Comparison of ENCODE assay signal across 17 mouse cellular contexts in the genomic region with DNA sequence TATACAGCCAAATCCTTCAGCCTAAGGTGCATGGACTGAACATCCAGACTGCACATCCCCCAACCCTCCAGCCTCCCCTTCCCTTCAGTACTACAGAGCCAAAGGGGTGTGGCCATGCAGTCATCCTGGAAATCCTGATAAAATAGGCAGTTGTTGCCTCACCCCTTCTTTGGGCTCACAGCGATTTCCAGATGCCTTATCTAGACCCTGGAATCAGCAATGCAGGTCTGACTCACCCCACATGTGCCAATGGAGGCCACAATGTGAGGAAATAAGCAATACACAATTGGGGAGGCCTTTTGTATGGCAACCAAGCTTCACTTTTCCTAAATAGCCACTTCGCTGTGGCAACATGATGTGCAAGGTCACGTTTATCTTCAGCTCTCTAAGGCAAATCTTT.
A peak's percentile ranks its signal among the peaks of the same experiment; 100 is the strongest.
DNase-seq lines count a peak whose midpoint lies in the region; ATAC-seq lines count a peak whose summit lies in the region.
"Had no signal": no experiment of that assay in that cellular context is flagged by ENCODE, and none has a peak within 500 bp of the region (broad histone marks: within the 10 kb centered on the region; RNA-seq: fewer than 3 reads in every experiment).

No protein-coding gene starts in this region.

- no peak overlapping the region for H3K4me3 ChIP-seq in heart, embryonic 12.5 days
- no peak overlapping the region for H3K4me3 ChIP-seq in hindbrain, embryonic 14.5 days (replicated peaks; ENCODE audit: low read length)
- H3K4me3 ChIP-seq: embryonic facial prominence, embryonic 15.5 days; forebrain, embryonic 12.5 days; midbrain, embryonic 12.5 days; myocyte had no signal

- H3K36me3 ChIP-seq in heart, embryonic 12.5 days = no peaks in the 10 kb centered on the region
- no peaks in the 10 kb centered on the region for H3K36me3 ChIP-seq in hindbrain, embryonic 14.5 days (replicated peaks; ENCODE audit: control insufficient read depth, insufficient read depth)
- H3K36me3 ChIP-seq: embryonic facial prominence, embryonic 15.5 days; forebrain, embryonic 12.5 days; midbrain, embryonic 12.5 days had no signal

- no peak overlapping the region for H3K27ac ChIP-seq in heart, embryonic 12.5 days (ENCODE audit: poor library complexity, severe bottlenecking)
- no peak overlapping the region for H3K27ac ChIP-seq in hindbrain, embryonic 14.5 days
- H3K27ac ChIP-seq: embryonic facial prominence, embryonic 15.5 days; forebrain, embryonic 12.5 days; midbrain, embryonic 12.5 days had no signal

- ATAC-seq in heart, embryonic 12.5 days (ENCODE audit: insufficient number of reproducible peaks, low FRiP score) = no peak
- no peak for ATAC-seq in hindbrain, embryonic 14.5 days (ENCODE audit: low FRiP score)
- ATAC-seq: activated CD4-positive, CD25-positive, alpha-beta regulatory T cell, adult 4 months; intestine, embryonic 16.5 days had no signal

- WGBS in heart, embryonic 12.5 days = 45% methylated on average over 3 of the region's 3 CpGs
- WGBS in hindbrain, embryonic 14.5 days = 85% methylated on average over 3 of the region's 3 CpGs

- no peaks in the 10 kb centered on the region for H3K4me1 ChIP-seq in heart, embryonic 12.5 days (replicated peaks)
- no peaks in the 10 kb centered on the region for H3K4me1 ChIP-seq in hindbrain, embryonic 14.5 days (replicated peaks; ENCODE audit: control insufficient read depth, insufficient read depth, low read length)
- H3K4me1 ChIP-seq: embryonic facial prominence, embryonic 15.5 days; forebrain, embryonic 12.5 days; midbrain, embryonic 12.5 days had no signal

- peak; percentile 15 to 45 for DNase-seq in heart, adult 9 months (ENCODE audit: low spot score in 2 of 2)
- DNase-seq in NIH3T3 (ENCODE audit: low read depth) = peak; percentile 19
- DNase-seq in adrenal gland, postnatal 36 days = peak; percentile 4 to 40
- peak; percentile 23 for DNase-seq in lung, postnatal 14 days
- DNase-seq in hindbrain, embryonic 14.5 days (ENCODE audit: low spot score) = no peak
- no peak for DNase-seq in cerebellum, postnatal 10 days
- DNase-seq in frontal cortex, postnatal 14 days (ENCODE audit: low spot score in 2 of 2) = no peak
- DNase-seq: cerebellum, adult 8-10 months; kidney, postnatal 25 days; thymus, postnatal 36 days had no signal

- no peak overlapping the region for H3K9ac ChIP-seq in heart, embryonic 12.5 days
- no peak overlapping the region for H3K9ac ChIP-seq in hindbrain, embryonic 14.5 days
- H3K9ac ChIP-seq: embryonic facial prominence, embryonic 15.5 days; forebrain, embryonic 12.5 days; midbrain, embryonic 12.5 days had no signal

- H3K4me2 ChIP-seq in heart, embryonic 12.5 days = no peak overlapping the region
- no peak overlapping the region for H3K4me2 ChIP-seq in hindbrain, embryonic 14.5 days (replicated peaks)
- H3K4me2 ChIP-seq: embryonic facial prominence, embryonic 15.5 days; forebrain, embryonic 12.5 days; midbrain, embryonic 12.5 days had no signal

- no peaks in the 10 kb centered on the region for H3K27me3 ChIP-seq in heart, embryonic 12.5 days (replicated peaks)
- no peaks in the 10 kb centered on the region for H3K27me3 ChIP-seq in hindbrain, embryonic 14.5 days (ENCODE audit: control insufficient read depth, insufficient read depth, low read length)
- H3K27me3 ChIP-seq: embryonic facial prominence, embryonic 15.5 days; forebrain, embryonic 12.5 days; midbrain, embryonic 12.5 days had no signal

- H3K9me3 ChIP-seq in heart, embryonic 12.5 days (replicated peaks) = no peaks in the 10 kb centered on the region
- no peaks in the 10 kb centered on the region for H3K9me3 ChIP-seq in hindbrain, embryonic 14.5 days (ENCODE audit: control insufficient read depth, low read length)
- H3K9me3 ChIP-seq: embryonic facial prominence, embryonic 15.5 days; forebrain, embryonic 12.5 days; midbrain, embryonic 12.5 days had no signal

Comparison
In these comparisons a context has a peak if more than half of its experiments do, and no peak if none do; other contexts are left out.
1. DNase-seq: peak in heart, adult 9 months (2 of 2), NIH3T3 (single experiment), adrenal gland, postnatal 36 days (2 of 2) and lung, postnatal 14 days (single experiment); none in hindbrain, embryonic 14.5 days (single experiment), cerebellum, postnatal 10 days (0 of 2) and frontal cortex, postnatal 14 days (0 of 2).